Mouse (Mus musculus) adrenal gland, adult 2 months (tissue): ENCODE data around the gene Spr. TPM values are rescaled to one million over a fixed set of nuclear protein-coding genes. Genes with fewer than 3 reads are reported as not detected.
"Not testable (repeated sequence)": the region's sequence is repeated elsewhere in the genome, so short reads cannot be mapped to it uniquely, and the experiment has no call there.

Source experiments
- DNase-seq: peaks from one replicate; pipeline ENCODE4 v3.0.0; 2021
- long read RNA-seq: library from polyadenylated mRNA; stranded (forward); transcript quantifications from one replicate; pipeline ENCODE4 v2.0.0, GENCODE M21; 2021
- polyA plus RNA-seq: library from polyadenylated mRNA; depleted of rRNA; stranded (reverse); fragments of >200 nt; gene quantifications from 2 replicates; pipeline ENCODE4 v1.2.3, GENCODE M21; 2012; rRNA removed
- total RNA-seq, 2 experiments: library from RNA; stranded (reverse); gene quantifications; 2 replicates each; pipeline ENCODE4 v1.2.3; 2021

The Spr gene
- 10 to 100 TPM; 56.3 to 74.8 TPM for total RNA-seq
- 22.7 and 43.9 TPM in 2 replicates for polyA plus RNA-seq
- long read RNA-seq, transcript Spr-201 (3 exons, 1,230 nt): major isoform, 49 of 54 reads
- long read RNA-seq, partial matches to known transcripts: 0 of 54 reads
- long read RNA-seq, other reads (novel, unspliced or antisense): 4 of 54 reads

- DNase-seq: peak; percentile 95
Measured at GRCm38 (mm10) chr6:85137217-85138035, at the start of gene Spr. Gene Spr, minus strand, starts transcription at chr6:85137766.

GRCm38 (mm10) chr6:85186744-85187059, 49.1 kb upstream of the Spr start:
- DNase-seq: no peak

- DNase-seq: no peak
Measured at GRCm38 (mm10) chr6:85186033-85186743, 48.6 kb upstream of the Spr start.

GRCm38 (mm10) chr6:85183951-85184350, 46.4 kb upstream of the Spr start:
- no peak for DNase-seq

GRCm38 (mm10) chr6:85180036-85180435, 42.5 kb upstream of the Spr start:
- no peak for DNase-seq

- DNase-seq: no peak
Measured at GRCm38 (mm10) chr6:85179569-85179968, 42.0 kb upstream of the Spr start.

GRCm38 (mm10) chr6:85165440-85165921, 27.9 kb upstream of the Spr start:
- DNase-seq: no peak

GRCm38 (mm10) chr6:85160201-85160923, 22.8 kb upstream of the Spr start:
- DNase-seq: peak; percentile 66

- peak; percentile 57 for DNase-seq
Measured at GRCm38 (mm10) chr6:85159092-85159760, 21.7 kb upstream of the Spr start.

- DNase-seq: not testable (repeated sequence)
Measured at GRCm38 (mm10) chr6:85158040-85158804, 20.7 kb upstream of the Spr start.

GRCm38 (mm10) chr6:85156551-85156950, 19.0 kb upstream of the Spr start:
- DNase-seq: not testable (repeated sequence)

GRCm38 (mm10) chr6:85154861-85155528, 17.4 kb upstream of the Spr start:
- peak; percentile 56 for DNase-seq

GRCm38 (mm10) chr6:85153970-85154540, 16.5 kb upstream of the Spr start:
- DNase-seq: peak; percentile 81

- DNase-seq: no peak
Measured at GRCm38 (mm10) chr6:85150386-85150785, 12.8 kb upstream of the Spr start.

- DNase-seq: no peak
Measured at GRCm38 (mm10) chr6:85147636-85148035, 10.1 kb upstream of the Spr start.

- no peak for DNase-seq
Measured at GRCm38 (mm10) chr6:85144466-85144865, 6.9 kb upstream of the Spr start.

- peak; percentile 58 for DNase-seq
Measured at GRCm38 (mm10) chr6:85141013-85141412, 3.4 kb upstream of the Spr start.

GRCm38 (mm10) chr6:85139534-85139933, 2.0 kb upstream of the Spr start:
- no peak for DNase-seq

- not testable (repeated sequence) for DNase-seq
Measured at GRCm38 (mm10) chr6:85136784-85137183, 782 bp downstream of the Spr start.

GRCm38 (mm10) chr6:85132794-85133193, 4.8 kb downstream of the Spr start:
- DNase-seq: peak; percentile 44
